Mouse (Mus musculus) liver, embryonic 14.5 days (tissue): ENCODE data around the gene Tbcd.

ENCODE experiments used
- CTCF ChIP-seq: IDR thresholded peaks from 2 replicates; pipeline ENCODE4 v1.5.1; 2016; ENCODE audit warnings: antibody characterized with exemption, low read depth, control low read depth
- EP300 ChIP-seq: IDR thresholded peaks from 2 replicates; pipeline ENCODE4 v1.6.1; 2016; ENCODE audit warnings: antibody characterized with exemption, low read depth

DNA sequence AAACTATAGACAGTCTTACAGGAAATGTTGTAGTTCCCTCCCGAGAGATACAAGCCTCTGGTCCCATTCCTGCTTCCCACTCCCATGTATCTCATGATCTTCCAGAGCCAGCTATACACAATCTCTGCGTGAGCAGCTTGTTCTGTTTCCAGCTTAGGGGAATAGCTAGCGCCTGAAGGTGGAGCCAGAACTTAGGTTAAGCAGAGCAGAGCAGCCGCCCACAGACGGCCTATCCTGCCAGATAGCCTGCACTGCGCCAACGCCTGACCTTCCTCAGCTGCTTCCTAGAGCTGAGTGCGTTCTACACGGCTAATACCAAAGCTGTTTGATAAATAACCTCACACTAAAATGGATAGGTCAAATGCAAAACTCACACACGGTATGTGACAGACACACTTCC is 198.2 kb downstream of the Tbcd start:
- TF ChIP-seq CTCF (peak; percentile 18; the same call in 1 of the 2 replicates), EP300 (no peak)
